Mouse (Mus musculus) CH12.LX (cell line): ENCODE data around the gene BC051665. TPM values are rescaled to one million over a fixed set of nuclear protein-coding genes. Genes with fewer than 3 reads are reported as not detected.

Source experiments
- DNase-seq: peaks from one replicate; pipeline ENCODE4 v3.0.0-alpha.2; 2013; ENCODE audit errors: extremely low read depth
- H3K27ac ChIP-seq: 2 replicates; pipeline ENCODE4 v1.5.1; 2012; ENCODE audit warnings: low read depth, mild to moderate bottlenecking, control low read depth, moderate library complexity; ENCODE audit not compliant: insufficient read depth
- H3K27me3 ChIP-seq: replicated peaks from 2 replicates; pipeline ENCODE3; 2012; ENCODE audit warnings: inconsistent platforms
- H3K36me3 ChIP-seq, 2 experiments: replicated peaks in 1 of 2; 2 replicates each; pipeline versions ENCODE3 to v1.6.1; 2012; ENCODE audit warnings: inconsistent platforms in 1 of 2, low read length in 1 of 2, mild to moderate bottlenecking in 1 of 2, mixed read lengths in 1 of 2, moderate library complexity in 1 of 2; ENCODE audit not compliant: control insufficient read depth in 1 of 2, insufficient read depth in 1 of 2
- H3K4me1 ChIP-seq, 2 experiments: 2 replicates each; pipeline ENCODE4 v1.6.1; 2012; ENCODE audit warnings: inconsistent platforms in 1 of 2, moderate library complexity in 1 of 2; ENCODE audit not compliant: insufficient read depth in 2 of 2, control insufficient read depth in 1 of 2
- H3K4me2 ChIP-seq: 2 replicates; pipeline ENCODE4 v1.6.1; 2012; ENCODE audit warnings: low read depth, mild to moderate bottlenecking, control low read depth; ENCODE audit not compliant: poor library complexity, insufficient read depth, severe bottlenecking
- H3K4me3 ChIP-seq, 3 experiments: fragments of 150-350 bp in 1 of 3; sonication (generic) in 1 of 3; replicated peaks in 1 of 3; 2 replicates each; pipeline versions ENCODE3 to v1.5.1; 2011 to 2012; ENCODE audit warnings: low read depth in 2 of 3, low read length in 2 of 3, mild to moderate bottlenecking in 2 of 3, moderate library complexity in 2 of 3, control low read depth in 1 of 3, improper control_type of control experiment in 1 of 3, inconsistent platforms in 1 of 3, mixed read lengths in 1 of 3; ENCODE audit not compliant: poor library complexity in 1 of 3
- H3K79me2 ChIP-seq: replicated peaks from 2 replicates; pipeline ENCODE4 v1.6.1; 2012; ENCODE audit warnings: mild to moderate bottlenecking, moderate library complexity; ENCODE audit not compliant: control insufficient read depth, poor library complexity, insufficient read depth, severe bottlenecking; ENCODE audit errors: extremely low read depth
- H3K9ac ChIP-seq: 2 replicates; pipeline ENCODE4 v1.6.1; 2012; ENCODE audit warnings: low read depth, mild to moderate bottlenecking, control low read depth, moderate library complexity; ENCODE audit not compliant: insufficient read depth
- H3K9me3 ChIP-seq: replicated peaks from 2 replicates; pipeline ENCODE3; 2012; ENCODE audit warnings: low read length, inconsistent platforms, mixed read lengths
- BHLHE40 ChIP-seq: IDR thresholded peaks from 2 replicates; pipeline ENCODE4 v1.6.1; 2011; ENCODE audit warnings: mild to moderate bottlenecking, low read depth, low read length, improper control_type of control experiment
- CHD1 ChIP-seq: IDR thresholded peaks from 2 replicates; pipeline ENCODE4 v1.6.1; 2012; ENCODE audit warnings: low read depth, low read length, improper control_type of control experiment, inconsistent platforms
- CHD2 ChIP-seq: IDR thresholded peaks from 2 replicates; pipeline ENCODE4 v1.6.1; 2011; ENCODE audit warnings: low read length, improper control_type of control experiment
- E2F4 ChIP-seq: IDR thresholded peaks from 2 replicates; pipeline ENCODE4 v1.6.1; 2011; ENCODE audit warnings: low read depth, low read length, improper control_type of control experiment; ENCODE audit not compliant: insufficient replicate concordance
- ELF1 ChIP-seq: IDR thresholded peaks from 2 replicates; pipeline ENCODE4 v1.6.1; 2014; ENCODE audit warnings: low read depth, mild to moderate bottlenecking, inconsistent platforms, low read length, improper control_type of control experiment
- ETS1 ChIP-seq: conservative IDR thresholded peaks from 2 replicates; pipeline ENCODE4 v1.6.1; 2012; ENCODE audit warnings: low read depth, mild to moderate bottlenecking, inconsistent platforms, low read length, improper control_type of control experiment, moderate library complexity
- GABPA ChIP-seq: IDR thresholded peaks from 2 replicates; pipeline ENCODE4 v1.6.1; 2012; ENCODE audit warnings: low read depth, low read length, improper control_type of control experiment, inconsistent platforms; ENCODE audit not compliant: insufficient replicate concordance
- IRF4 ChIP-seq: IDR thresholded peaks from 2 replicates; pipeline ENCODE4 v1.6.1; 2014; ENCODE audit warnings: low read depth, mild to moderate bottlenecking, inconsistent platforms, low read length, improper control_type of control experiment
- JUN ChIP-seq: IDR thresholded peaks from 2 replicates; pipeline ENCODE4 v1.6.1; 2011; ENCODE audit warnings: low read depth, mild to moderate bottlenecking, low read length, improper control_type of control experiment, moderate library complexity; ENCODE audit not compliant: insufficient read depth
- JUND ChIP-seq: conservative IDR thresholded peaks from 2 replicates; pipeline ENCODE4 v1.6.1; 2011; ENCODE audit warnings: low read depth, low read length, improper control_type of control experiment
- MEF2A ChIP-seq: IDR thresholded peaks from 2 replicates; pipeline ENCODE4 v1.6.1; 2014; ENCODE audit warnings: low read depth, mild to moderate bottlenecking, inconsistent platforms, low read length, improper control_type of control experiment, borderline replicate concordance
- MYC ChIP-seq: IDR thresholded peaks from 2 replicates; pipeline ENCODE4 v1.6.1; 2011; ENCODE audit warnings: low read depth, mild to moderate bottlenecking, improper control_type of control experiment, low read length
- NELFE ChIP-seq: IDR thresholded peaks from 2 replicates; pipeline ENCODE4 v1.6.1; 2011; ENCODE audit warnings: low read depth, low read length, improper control_type of control experiment
- PAX5 ChIP-seq: IDR thresholded peaks from 2 replicates; pipeline ENCODE4 v1.6.1; 2012; ENCODE audit warnings: low read length, inconsistent platforms, mixed read lengths
- POLR2A ChIP-seq: IDR thresholded peaks from 2 replicates; pipeline ENCODE4 v1.6.1; 2011; ENCODE audit warnings: low read depth, mild to moderate bottlenecking, improper control_type of control experiment, low read length
- POLR2AphosphoS2 ChIP-seq: IDR thresholded peaks from 2 replicates; pipeline ENCODE4 v1.6.1; 2011; ENCODE audit warnings: low read depth, low read length, improper control_type of control experiment
- RAD21 ChIP-seq: IDR thresholded peaks from 2 replicates; pipeline ENCODE4 v1.6.1; 2011; ENCODE audit warnings: low read depth, mild to moderate bottlenecking, low read length, improper control_type of control experiment, moderate library complexity
- RCOR1 ChIP-seq: conservative IDR thresholded peaks from 2 replicates; pipeline ENCODE4 v1.6.1; 2012; ENCODE audit warnings: low read depth, mild to moderate bottlenecking, inconsistent platforms, low read length, improper control_type of control experiment
- TBP ChIP-seq: conservative IDR thresholded peaks from 2 replicates; pipeline ENCODE4 v1.6.1; 2011; ENCODE audit warnings: low read depth, low read length, improper control_type of control experiment
- TCF12 ChIP-seq: IDR thresholded peaks from 2 replicates; pipeline ENCODE4 v1.6.1; 2014; ENCODE audit warnings: low read depth, mild to moderate bottlenecking, inconsistent platforms, low read length, improper control_type of control experiment
- USF2 ChIP-seq: conservative IDR thresholded peaks from 2 replicates; pipeline ENCODE4 v1.6.1; 2011; ENCODE audit warnings: low read depth, low read length, improper control_type of control experiment
- ZC3H11A ChIP-seq: IDR thresholded peaks from 2 replicates; pipeline ENCODE4 v1.6.1; 2012; ENCODE audit warnings: low read depth, mild to moderate bottlenecking, inconsistent platforms, low read length, improper control_type of control experiment
- ZNF384 ChIP-seq: IDR thresholded peaks from 2 replicates; pipeline ENCODE4 v1.6.1; 2012; ENCODE audit warnings: low read depth, low read length, improper control_type of control experiment, inconsistent platforms
- dilution Hi-C: fragments of 300-500 bp; cut with MboI; formaldehyde crosslinking; loops from 2 replicates; pipeline ENCODE4 v1.14.3; 2020; ENCODE audit warnings: low sequenced_read_pairs; ENCODE audit not compliant: extremely low pct_unique_long_range_greater_than_20kb, extremely low pct_ligation_motif_present
- in situ Hi-C: fragments of 300-500 bp; cut with MboI; formaldehyde crosslinking; loops from 3 replicates; pipeline ENCODE4 v1.14.3; 2019; ENCODE audit warnings: low sequenced_read_pairs, low pct_ligation_motif_present, low pct_unique_long_range_greater_than_20kb, mixed read lengths
- polyA plus RNA-seq: library from polyadenylated mRNA; unstranded; fragments of >175 nt; gene quantifications from 2 replicates; pipeline ENCODE4 v1.2.1, GENCODE M21; 2012; ENCODE audit warnings: low read depth; ENCODE audit not compliant: insufficient read length
- total RNA-seq, 2 experiments: library from RNA; depleted of rRNA; stranded (reverse); fragments of 300-350 nt in 1 of 2; fragments of >200 nt in 1 of 2; gene quantifications; 2 replicates each; pipeline ENCODE4 v1.2.3; 2012 to 2014

The BC051665 gene
- total and polyA plus RNA-seq, 3 experiments = not detected

GRCm38 (mm10) chr13:60745358-60745757, 40.8 kb downstream of the BC051665 start:
- no peak for TF ChIP-seq ZC3H11A
- no peak for TF ChIP-seq ZNF384
- TF ChIP-seq POLR2AphosphoS2 = no peak
- no peak for TF ChIP-seq CHD1
- no peak for TF ChIP-seq NELFE
- TF ChIP-seq BHLHE40 = no peak
- TF ChIP-seq MYC = no peak
- no peak for TF ChIP-seq IRF4
- TF ChIP-seq USF2 = no peak
- no peak for TF ChIP-seq RCOR1
- TF ChIP-seq ELF1 = no peak
- no peak for TF ChIP-seq RAD21
- TF ChIP-seq JUND = no peak
- TF ChIP-seq, all 38 proteins: peak for 0
- dilution Hi-C loops = no loop called here
- Histone ChIP-seq H3K27ac (no peak overlapping the region), H3K4me2 (no peak overlapping the region), H3K79me2 (no peaks in the 10 kb centered on the region), H3K27me3 (no peaks in the 10 kb centered on the region), H3K4me3 (no peak overlapping the region), H3K9me3 (peaks cover 95% of the 10 kb centered on the region), H3K9ac (no peak overlapping the region), H3K4me1 (no peaks in the 10 kb centered on the region), H3K36me3 (no peaks in the 10 kb centered on the region)
- in situ Hi-C loops = no loop called here
- DNase-seq = no peak

GRCm38 (mm10) chr13:60744736-60745135, 41.4 kb downstream of the BC051665 start:
- no peaks in the 10 kb centered on the region for H3K79me2 ChIP-seq
- TF ChIP-seq MEF2A = no peak
- no peak for TF ChIP-seq RCOR1
- TF ChIP-seq TBP = no peak
- no peak for TF ChIP-seq ZNF384
- peaks cover 95% of the 10 kb centered on the region for H3K9me3 ChIP-seq
- DNase-seq = no peak
- dilution Hi-C loops = no loop called here
- no peak overlapping the region for H3K4me2 ChIP-seq
- no peak overlapping the region for H3K27ac ChIP-seq
- H3K4me1 ChIP-seq = no peaks in the 10 kb centered on the region
- no peak overlapping the region for H3K9ac ChIP-seq
- H3K4me3 ChIP-seq = no peak overlapping the region
- in situ Hi-C loops = no loop called here
- H3K36me3 ChIP-seq = no peaks in the 10 kb centered on the region
- H3K27me3 ChIP-seq = no peaks in the 10 kb centered on the region

- peaks cover 95% of the 10 kb centered on the region for H3K9me3 ChIP-seq
- no peak for DNase-seq
Measured at GRCm38 (mm10) chr13:60744078-60744460, 42.1 kb downstream of the BC051665 start.

More at GRCm38 (mm10) chr13:60744078-60744460, 42.1 kb downstream of the BC051665 start:
- H3K27me3 ChIP-seq = no peaks in the 10 kb centered on the region
- no peak for TF ChIP-seq JUND
- no peak for TF ChIP-seq PAX5
- no peak for TF ChIP-seq JUN
- TF ChIP-seq GABPA = no peak
- TF ChIP-seq ETS1 = no peak
- no peak for TF ChIP-seq E2F4
- no peak for TF ChIP-seq POLR2A
- TF ChIP-seq TCF12 = no peak
- TF ChIP-seq CHD2 = no peak
- no peak for TF ChIP-seq BHLHE40
- no peak for TF ChIP-seq USF2
- TF ChIP-seq TBP = no peak
- TF ChIP-seq, all 38 proteins: peak for 0
- dilution Hi-C loops (no loop called here), in situ Hi-C loops (no loop called here)
- H3K4me2 ChIP-seq = no peak overlapping the region
- H3K27ac ChIP-seq = no peak overlapping the region
- no peak overlapping the region for H3K4me3 ChIP-seq
- H3K36me3 ChIP-seq = no peaks in the 10 kb centered on the region
- no peaks in the 10 kb centered on the region for H3K79me2 ChIP-seq
- H3K9ac ChIP-seq = no peak overlapping the region
- no peaks in the 10 kb centered on the region for H3K4me1 ChIP-seq
